Mouse (Mus musculus) cerebellum, adult 2 months (tissue): ENCODE measurements at regions not wholly inside any gene's neighbourhood (a gene's known extent, or its start where the extent isn't known, plus 50 kb on each side); places are given as distances from the start of the nearest gene placed in this dataset.

Experiments used
- DNase-seq, 2 experiments: peaks; one replicate each; pipeline ENCODE4 v3.0.0; 2021
- H3K27ac ChIP-seq: fragments of 200-500 bp; 2 replicates; pipeline ENCODE4 v1.5.1; 2012; ENCODE audit warnings: low read length, control low read depth, inconsistent platforms; ENCODE audit not compliant: insufficient read depth
- H3K27me3 ChIP-seq: fragments of 200-500 bp; 2 replicates; pipeline ENCODE4 v1.6.1; 2012; ENCODE audit warnings: inconsistent platforms, mild to moderate bottlenecking, low read length, moderate library complexity; ENCODE audit not compliant: control insufficient read depth, insufficient read depth
- H3K4me1 ChIP-seq: fragments of 200-500 bp; 2 replicates; pipeline ENCODE4 v1.6.1; 2011; ENCODE audit warnings: low read length; ENCODE audit not compliant: control insufficient read depth, insufficient read depth
- H3K4me3 ChIP-seq: fragments of 200-500 bp; replicated peaks from 2 replicates; pipeline ENCODE3; 2011; ENCODE audit warnings: mild to moderate bottlenecking, low read depth, low read length, control low read depth; ENCODE audit not compliant: insufficient read depth
- CTCF ChIP-seq: fragments of 200-500 bp; IDR thresholded peaks from 2 replicates; pipeline ENCODE4 v1.5.1; 2011; ENCODE audit warnings: low read depth, mild to moderate bottlenecking, control low read depth, low read length, moderate library complexity, borderline replicate concordance; ENCODE audit not compliant: insufficient read depth
- POLR2A ChIP-seq: fragments of 200-500 bp; IDR thresholded peaks from 2 replicates; pipeline ENCODE4 v1.6.1; 2011; ENCODE audit warnings: low read length, control low read depth, borderline replicate concordance; ENCODE audit not compliant: insufficient read depth
- WGBS: fragments of 180-500 bp; shearing (Covaris S2); methylation state at CpG from one replicate; pipeline ENCODE4 v1.1.7; 2018; 5-methylcytosine and 5-hydroxymethylcytosine counted together

DNA sequence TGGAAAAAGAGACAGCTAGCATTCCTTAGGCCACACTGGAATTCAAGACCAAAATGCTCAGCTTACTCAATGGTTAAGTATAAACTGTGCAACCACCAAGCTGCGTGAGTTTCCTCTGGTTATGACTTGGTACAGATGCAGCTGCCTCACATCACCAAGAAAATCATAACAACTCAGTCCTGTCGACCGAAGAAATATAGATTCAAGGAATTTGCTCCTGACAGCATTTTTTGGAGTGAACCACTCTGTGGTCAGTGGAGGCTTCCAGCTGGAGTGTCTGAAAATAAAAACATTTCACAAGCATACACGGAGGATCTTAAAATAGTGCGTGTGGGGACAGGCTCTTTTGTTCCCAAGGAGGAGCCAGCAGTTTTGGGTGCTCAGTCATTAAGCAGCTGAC lies 253.8 kb downstream of the Bckdhb start:
- 30% methylated on average over 5 of the region's 5 CpGs for WGBS
- H3K27ac ChIP-seq: peak overlapping the region; percentile 11; the same call in 1 of the 2 replicates
- DNase-seq: peak; percentile 29 to 41
- peaks cover 6% of the 10 kb centered on the region; the same call in 1 of the 2 replicates for H3K4me1 ChIP-seq
- no peak overlapping the region for H3K4me3 ChIP-seq
- no peaks in the 10 kb centered on the region for H3K27me3 ChIP-seq
- TF ChIP-seq CTCF (no peak), POLR2A (no peak)

DNA sequence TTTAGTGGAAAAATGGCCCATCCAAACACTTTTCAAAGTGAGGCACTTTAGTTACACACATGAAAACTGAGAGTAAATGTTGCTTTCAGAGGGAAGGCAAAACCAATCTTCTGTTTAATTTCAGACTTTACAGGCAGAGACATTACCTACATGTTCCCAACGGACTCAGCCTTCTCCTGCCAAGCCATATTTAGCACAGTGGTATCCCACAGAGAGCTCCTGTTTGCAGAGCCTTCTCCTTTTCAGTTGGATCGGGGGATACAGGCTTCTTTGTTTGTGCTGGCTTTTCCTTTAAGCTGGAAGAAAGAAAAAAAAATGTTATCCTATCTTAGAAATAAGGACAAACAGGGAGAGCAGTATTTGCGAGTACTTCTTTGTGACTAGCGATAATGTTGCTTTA lies 254.3 kb downstream of the Bckdhb start:
- peak; percentile 40 to 80 for DNase-seq
- peaks cover 6% of the 10 kb centered on the region; the same call in 1 of the 2 replicates for H3K4me1 ChIP-seq
- no peak overlapping the region for H3K4me3 ChIP-seq
- TF ChIP-seq POLR2A (no peak), CTCF (no peak)
- 20% methylated on average over 4 of the region's 4 CpGs for WGBS
- H3K27me3 ChIP-seq: no peaks in the 10 kb centered on the region
- peak overlapping the region; percentile 11; the same call in 1 of the 2 replicates for H3K27ac ChIP-seq

DNA sequence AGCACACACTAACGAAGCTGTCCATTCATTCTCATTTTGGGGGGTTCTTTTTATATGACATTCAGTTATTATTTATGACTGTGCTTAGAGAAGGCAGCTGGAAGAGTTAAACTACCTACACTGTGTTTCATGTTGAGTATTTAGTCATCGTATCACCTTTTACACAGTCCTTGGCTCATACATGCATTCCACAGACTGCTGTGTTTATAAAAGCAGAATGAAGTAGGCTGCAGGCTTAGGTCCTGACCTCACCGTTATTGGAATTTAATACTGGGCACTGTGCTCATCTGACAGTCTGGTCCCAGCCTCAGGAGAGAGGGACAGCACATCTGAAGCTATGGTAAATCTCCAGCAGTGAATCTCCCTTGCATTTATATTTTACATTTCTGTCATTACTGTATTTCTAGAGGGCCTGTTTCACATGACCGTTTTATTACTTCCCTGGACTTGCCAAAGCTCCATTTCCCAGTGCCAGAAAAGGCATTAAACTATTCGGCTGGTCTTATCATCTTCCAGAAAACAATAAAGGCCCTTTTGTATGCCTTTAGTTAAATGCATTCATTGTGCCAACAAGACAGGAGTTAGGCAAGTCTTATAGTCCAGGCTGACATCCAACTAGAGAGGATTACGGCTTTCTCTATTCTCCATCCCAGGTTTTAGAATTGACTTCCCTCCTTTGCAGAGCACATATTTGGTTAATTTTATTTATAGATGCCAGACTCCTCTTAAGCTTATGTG lies 258.9 kb downstream of the Bckdhb start:
- Histone ChIP-seq H3K4me1 (peaks cover 2% of the 10 kb centered on the region; the same call in 1 of the 2 replicates), H3K4me3 (no peak overlapping the region), H3K27ac (no peak overlapping the region), H3K27me3 (no peaks in the 10 kb centered on the region)
- DNase-seq: no peak
- no peak for TF ChIP-seq POLR2A
- no peak for TF ChIP-seq CTCF
- 42% methylated on average over 6 of the region's 6 CpGs for WGBS

DNA sequence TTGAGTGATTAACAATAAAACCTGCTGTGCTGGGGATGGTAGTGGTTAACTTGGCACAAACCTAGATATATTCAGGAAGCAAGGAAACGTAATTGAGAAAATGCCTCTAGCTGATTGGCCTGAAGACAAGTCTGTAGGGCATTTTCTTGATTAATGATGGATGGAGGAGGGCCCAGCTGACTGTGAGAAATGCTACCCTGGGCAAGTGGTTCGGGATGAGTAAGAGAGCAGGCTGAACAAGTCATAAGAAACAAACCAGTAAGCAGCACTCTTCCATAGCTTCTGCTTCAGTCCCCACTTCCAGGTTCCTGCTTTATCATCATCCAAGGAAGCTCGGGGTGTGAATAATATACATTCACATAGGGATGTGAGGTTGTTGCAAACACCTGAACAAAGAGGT lies 262.6 kb downstream of the Bckdhb start:
- no peak overlapping the region for H3K27ac ChIP-seq
- DNase-seq: no peak
- 62% methylated on average over 3 of the region's 3 CpGs for WGBS
- H3K4me3 ChIP-seq: no peak overlapping the region
- no peaks in the 10 kb centered on the region for H3K27me3 ChIP-seq
- no peaks in the 10 kb centered on the region for H3K4me1 ChIP-seq
- TF ChIP-seq CTCF: no peak
- no peak for TF ChIP-seq POLR2A

DNA sequence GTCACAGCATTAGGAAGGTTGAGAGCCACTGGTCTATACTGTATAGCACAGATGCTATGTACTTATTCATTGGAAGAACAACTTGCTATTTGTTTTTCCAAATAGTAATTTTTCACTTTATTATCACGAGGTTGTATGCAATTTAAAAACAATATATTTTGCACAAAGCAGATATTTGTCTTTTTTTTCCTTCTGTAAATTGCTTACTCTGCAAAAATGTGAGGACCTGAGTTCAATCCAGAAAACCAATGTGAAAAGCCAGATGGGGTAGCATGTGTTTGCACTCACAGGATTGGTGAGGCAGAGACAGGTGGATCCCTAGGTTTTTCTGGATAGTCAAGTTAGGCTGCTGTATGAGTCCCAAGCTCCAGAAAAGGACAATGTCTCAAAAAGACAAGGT lies 268.5 kb downstream of the Bckdhb start:
- no peak for TF ChIP-seq CTCF
- no peak for TF ChIP-seq POLR2A
- Histone ChIP-seq H3K27ac (no peak overlapping the region), H3K4me3 (no peak overlapping the region), H3K4me1 (no peaks in the 10 kb centered on the region), H3K27me3 (no peaks in the 10 kb centered on the region)
- DNase-seq: no peak
- 84% methylated on average over 1 of the region's 1 CpGs for WGBS

DNA sequence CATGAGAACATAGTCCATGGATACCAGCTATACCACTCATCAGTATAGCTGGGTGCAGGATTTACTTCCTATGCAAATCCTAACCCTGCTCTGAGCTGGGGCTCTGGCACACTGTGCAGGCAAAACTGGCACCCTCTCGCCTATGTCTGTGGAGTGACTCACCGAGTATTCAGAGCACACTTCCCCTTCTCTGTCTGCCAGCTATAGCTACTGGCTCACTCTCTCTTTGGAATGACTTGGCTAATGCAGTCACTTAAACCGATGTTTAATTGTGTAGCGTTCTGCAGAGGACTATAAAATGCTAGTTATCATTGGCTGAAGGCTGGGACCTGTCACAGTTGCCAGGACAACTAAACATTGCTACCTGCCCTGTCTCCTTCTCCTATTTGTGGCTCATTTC lies 269.8 kb downstream of the Bckdhb start:
- H3K4me1 ChIP-seq: no peaks in the 10 kb centered on the region
- WGBS: 10% methylated on average over 4 of the region's 4 CpGs
- TF ChIP-seq CTCF (no peak), POLR2A (no peak)
- DNase-seq: peak; percentile 31 to 66
- no peak overlapping the region for H3K27ac ChIP-seq
- H3K27me3 ChIP-seq: no peaks in the 10 kb centered on the region
- no peak overlapping the region for H3K4me3 ChIP-seq

DNA sequence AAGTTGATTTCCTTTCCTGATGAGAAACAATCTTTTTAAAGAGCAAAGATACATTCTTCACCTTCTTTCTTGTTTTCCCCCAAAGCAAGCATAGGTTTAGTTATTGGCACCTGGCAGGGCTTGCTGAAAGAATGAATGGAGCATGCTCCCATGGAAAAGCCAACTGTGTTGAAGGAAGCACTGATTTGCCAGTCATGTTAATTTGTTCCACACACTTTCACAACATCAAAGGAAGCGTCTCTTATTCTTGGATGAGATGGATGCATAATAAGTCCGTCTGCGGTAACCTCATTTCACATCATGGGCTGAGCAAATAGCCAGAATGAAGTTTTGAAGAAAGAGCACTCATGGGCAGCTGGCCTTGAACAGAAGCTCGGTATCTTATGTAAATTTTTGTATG lies 270.4 kb downstream of the Bckdhb start:
- Histone ChIP-seq H3K4me1 (no peaks in the 10 kb centered on the region), H3K4me3 (no peak overlapping the region), H3K27ac (no peak overlapping the region), H3K27me3 (no peaks in the 10 kb centered on the region)
- WGBS: 68% methylated on average over 4 of the region's 4 CpGs
- TF ChIP-seq POLR2A (no peak), CTCF (no peak)
- no peak for DNase-seq

DNA sequence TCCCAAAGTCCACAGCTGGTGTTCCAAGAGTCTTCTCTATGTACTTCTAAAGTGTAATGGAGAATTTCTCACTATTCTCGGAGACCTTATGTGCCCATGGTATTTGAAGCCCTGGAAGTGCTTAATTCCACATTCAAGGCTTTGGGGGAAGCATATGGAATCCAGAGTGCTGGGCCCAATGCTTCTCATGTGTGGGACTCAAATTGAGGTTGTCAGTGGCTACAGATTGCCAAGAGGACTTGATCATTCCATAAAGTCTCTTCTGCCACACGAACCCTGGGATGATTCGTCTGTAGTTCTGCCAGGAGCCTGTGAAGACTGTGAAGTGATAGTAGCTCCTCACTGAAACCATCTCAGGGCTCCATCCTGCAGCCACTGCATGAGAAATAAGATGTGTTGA lies 275.3 kb downstream of the Bckdhb start:
- no peak for DNase-seq
- Histone ChIP-seq H3K4me1 (no peaks in the 10 kb centered on the region), H3K27ac (no peak overlapping the region), H3K4me3 (no peak overlapping the region), H3K27me3 (no peaks in the 10 kb centered on the region)
- WGBS: 72% methylated on average over 3 of the region's 3 CpGs
- TF ChIP-seq POLR2A (no peak), CTCF (no peak)
